Mouse (Mus musculus): Measurements from ENCODE around the gene Plac1. TPM values are rescaled to one million over a fixed set of nuclear protein-coding genes. Genes with fewer than 3 reads are reported as not detected.

The Plac1 gene
- total RNA-seq, 2 experiments from 2014 or later: not detected

GRCm38 (mm10) chrX:53101165-53101564, 138.7 kb downstream of the Plac1 start:
- no peak for DNase-seq

GRCm38 (mm10) chrX:53099951-53100350, 140.0 kb downstream of the Plac1 start:
- no peak for DNase-seq

- DNase-seq: no peak
These were observed 140.6 kb downstream of the Plac1 start for GRCm38 (mm10) chrX:53099266-53099665.

- no peak for DNase-seq
These were observed 141.6 kb downstream of the Plac1 start for GRCm38 (mm10) chrX:53098293-53098692.

- DNase-seq: no peak
These were observed 142.1 kb downstream of the Plac1 start for GRCm38 (mm10) chrX:53097786-53098185.

- DNase-seq: no peak
These were observed 146.5 kb downstream of the Plac1 start for GRCm38 (mm10) chrX:53093381-53093780.

- no peak for DNase-seq
These were observed 151.1 kb downstream of the Plac1 start for GRCm38 (mm10) chrX:53088663-53089292.

GRCm38 (mm10) chrX:53087202-53087601, 152.7 kb downstream of the Plac1 start:
- no peak for DNase-seq

- DNase-seq: no peak
These were observed 154.4 kb downstream of the Plac1 start for GRCm38 (mm10) chrX:53085559-53085958.

GRCm38 (mm10) chrX:53064406-53064805, 175.5 kb downstream of the Plac1 start:
- DNase-seq: no peak

GRCm38 (mm10) chrX:53059426-53060007, 180.4 kb downstream of the Plac1 start:
- DNase-seq: no peak

- no peak for DNase-seq
These were observed 181.2 kb downstream of the Plac1 start for GRCm38 (mm10) chrX:53058459-53059280.

- no peak for DNase-seq
These were observed 182.2 kb downstream of the Plac1 start for GRCm38 (mm10) chrX:53057760-53058090.

- DNase-seq: peak; percentile 47
These were observed 182.7 kb downstream of the Plac1 start for GRCm38 (mm10) chrX:53057054-53057759.

- no peak for DNase-seq
These were observed 183.3 kb downstream of the Plac1 start for GRCm38 (mm10) chrX:53056627-53057026.

- no peak for DNase-seq
These were observed 184.1 kb downstream of the Plac1 start for GRCm38 (mm10) chrX:53055771-53056170.

GRCm38 (mm10) chrX:53053885-53054284, 186.0 kb downstream of the Plac1 start:
- no peak for DNase-seq

GRCm38 (mm10) chrX:53052652-53053500, 187.0 kb downstream of the Plac1 start:
- DNase-seq: no peak

- no peak for DNase-seq
These were observed 189.6 kb downstream of the Plac1 start for GRCm38 (mm10) chrX:53050353-53050752.

GRCm38 (mm10) chrX:53049196-53049595, 190.7 kb downstream of the Plac1 start:
- DNase-seq: no peak

- no peak for DNase-seq
These were observed 193.0 kb downstream of the Plac1 start for GRCm38 (mm10) chrX:53046911-53047310.

- no peak for DNase-seq
These were observed 193.9 kb downstream of the Plac1 start for GRCm38 (mm10) chrX:53046033-53046432.
